Mouse (Mus musculus) cerebellum, adult 2 months (tissue): ENCODE data around the gene Ceacam19. TPM values are rescaled to one million over a fixed set of nuclear protein-coding genes. Genes with fewer than 3 reads are reported as not detected.

Experiments
- DNase-seq, 2 experiments: peaks; one replicate each; pipeline ENCODE4 v3.0.0; 2021
- H3K27ac ChIP-seq: fragments of 200-500 bp; 2 replicates; pipeline ENCODE4 v1.5.1; 2012; ENCODE audit warnings: low read length, control low read depth, inconsistent platforms; ENCODE audit not compliant: insufficient read depth
- H3K27me3 ChIP-seq: fragments of 200-500 bp; 2 replicates; pipeline ENCODE4 v1.6.1; 2012; ENCODE audit warnings: inconsistent platforms, mild to moderate bottlenecking, low read length, moderate library complexity; ENCODE audit not compliant: control insufficient read depth, insufficient read depth
- H3K4me1 ChIP-seq: fragments of 200-500 bp; 2 replicates; pipeline ENCODE4 v1.6.1; 2011; ENCODE audit warnings: low read length; ENCODE audit not compliant: control insufficient read depth, insufficient read depth
- H3K4me3 ChIP-seq: fragments of 200-500 bp; replicated peaks from 2 replicates; pipeline ENCODE3; 2011; ENCODE audit warnings: mild to moderate bottlenecking, low read depth, low read length, control low read depth; ENCODE audit not compliant: insufficient read depth
- CTCF ChIP-seq: fragments of 200-500 bp; IDR thresholded peaks from 2 replicates; pipeline ENCODE4 v1.5.1; 2011; ENCODE audit warnings: low read depth, mild to moderate bottlenecking, control low read depth, low read length, moderate library complexity, borderline replicate concordance; ENCODE audit not compliant: insufficient read depth
- POLR2A ChIP-seq: fragments of 200-500 bp; IDR thresholded peaks from 2 replicates; pipeline ENCODE4 v1.6.1; 2011; ENCODE audit warnings: low read length, control low read depth, borderline replicate concordance; ENCODE audit not compliant: insufficient read depth
- WGBS: fragments of 180-500 bp; shearing (Covaris S2); methylation state at CpG from one replicate; pipeline ENCODE4 v1.1.7; 2018; 5-methylcytosine and 5-hydroxymethylcytosine counted together
- polyA plus RNA-seq: library from polyadenylated mRNA; depleted of rRNA; stranded (reverse); fragments of >200 nt; gene quantifications from 2 replicates; pipeline ENCODE4 v1.2.3, GENCODE M21; 2012

Gene Ceacam19
- polyA plus RNA-seq, 1 experiment = not detected

- Histone ChIP-seq H3K4me1 (peaks cover 8% of the 10 kb centered on the region; the same call in 1 of the 2 replicates), H3K27ac (no peak overlapping the region), H3K27me3 (no peaks in the 10 kb centered on the region), H3K4me3 (no peak overlapping the region)
- no peak for DNase-seq
- no peak for TF ChIP-seq POLR2A
- TF ChIP-seq CTCF = no peak
- WGBS = 56% methylated on average over 5 of the region's 5 CpGs
Measured at GRCm38 (mm10) chr7:19928486-19928885, 40.7 kb upstream of the Ceacam19 start.

- H3K27ac ChIP-seq = no peak overlapping the region
Measured at GRCm38 (mm10) chr7:19926849-19927480, 39.2 kb upstream of the Ceacam19 start.

GRCm38 (mm10) chr7:19925376-19925775, 37.6 kb upstream of the Ceacam19 start:
- no peak for TF ChIP-seq CTCF
- TF ChIP-seq POLR2A = no peak
- DNase-seq = peak in 1 of 2 experiments; percentile 59
- Histone ChIP-seq H3K27ac (no peak overlapping the region), H3K4me1 (no peaks in the 10 kb centered on the region), H3K27me3 (no peaks in the 10 kb centered on the region), H3K4me3 (no peak overlapping the region)
- WGBS = 11% methylated on average over 1 of the region's 1 CpGs

More at GRCm38 (mm10) chr7:19926849-19927480, 39.2 kb upstream of the Ceacam19 start:
- no peak for DNase-seq
- 74% methylated on average over 2 of the region's 2 CpGs for WGBS
- TF ChIP-seq POLR2A (no peak), CTCF (no peak)
- Histone ChIP-seq H3K4me3 (no peak overlapping the region), H3K4me1 (no peaks in the 10 kb centered on the region; the same call in 1 of the 2 replicates), H3K27me3 (no peaks in the 10 kb centered on the region)

- Histone ChIP-seq H3K27me3 (no peaks in the 10 kb centered on the region), H3K4me1 (no peaks in the 10 kb centered on the region), H3K4me3 (no peak overlapping the region), H3K27ac (no peak overlapping the region)
- no peak for TF ChIP-seq POLR2A
- TF ChIP-seq CTCF = no peak
- WGBS = 35% methylated on average over 11 of the region's 15 CpGs
- DNase-seq = no peak
Measured at GRCm38 (mm10) chr7:19923797-19924196, 36.0 kb upstream of the Ceacam19 start.

GRCm38 (mm10) chr7:19923354-19923753, 35.6 kb upstream of the Ceacam19 start:
- no peak for TF ChIP-seq CTCF
- no peak for TF ChIP-seq POLR2A

GRCm38 (mm10) chr7:19920506-19921261, 32.9 kb upstream of the Ceacam19 start, which contains the start of gene Pvr:
TSS of gene Pvr (minus strand) at chr7:19921160.
- H3K27ac ChIP-seq = peak within 1 kb of the TSS; percentile 45
- H3K4me1 ChIP-seq = no peaks in the 10 kb centered on the region
- 1% methylated on average over 59 of the region's 60 CpGs for WGBS
- TF ChIP-seq POLR2A = peak; percentile 56; the same call in 1 of the 2 replicates
- no peak for TF ChIP-seq CTCF
- H3K4me3 ChIP-seq = peak within 1 kb of the TSS; percentile 87
- DNase-seq = peak; percentile 76 to 77
- no peaks in the 10 kb centered on the region for H3K27me3 ChIP-seq

More at GRCm38 (mm10) chr7:19923354-19923753, 35.6 kb upstream of the Ceacam19 start:
- WGBS = 46% methylated on average over 2 of the region's 2 CpGs
- H3K4me1 ChIP-seq = no peaks in the 10 kb centered on the region
- no peak overlapping the region for H3K4me3 ChIP-seq
- H3K27ac ChIP-seq = no peak overlapping the region
- DNase-seq = no peak
- no peaks in the 10 kb centered on the region for H3K27me3 ChIP-seq

GRCm38 (mm10) chr7:19920166-19920505, 32.4 kb upstream of the Ceacam19 start:
- no peak for DNase-seq
- peak overlapping the region; percentile 87 for H3K4me3 ChIP-seq
- peak overlapping the region; percentile 15 for H3K27ac ChIP-seq
- H3K4me1 ChIP-seq = no peaks in the 10 kb centered on the region
- TF ChIP-seq CTCF (peak; percentile 9; the same call in 1 of the 2 replicates), POLR2A (no peak)
- WGBS = 28% methylated on average over 4 of the region's 4 CpGs
- no peaks in the 10 kb centered on the region for H3K27me3 ChIP-seq

- Histone ChIP-seq H3K4me1 (no peaks in the 10 kb centered on the region), H3K27ac (no peak overlapping the region), H3K4me3 (no peak overlapping the region), H3K27me3 (no peaks in the 10 kb centered on the region)
- no peak for TF ChIP-seq CTCF
- TF ChIP-seq POLR2A = no peak
- DNase-seq = no peak
- 83% methylated on average over 7 of the region's 7 CpGs for WGBS
Measured at GRCm38 (mm10) chr7:19914558-19914957, 26.8 kb upstream of the Ceacam19 start.
